Mouse (Mus musculus) C2C12 (cell line): ENCODE results near the gene Ern2.

ENCODE experiments used
- CTCF ChIP-seq: IDR thresholded peaks from one replicate; pipeline ENCODE4 v1.5.1; 2011; ENCODE audit not compliant: control insufficient read depth, insufficient read depth, insufficient read length
- FOSL1 ChIP-seq: IDR thresholded peaks from one replicate; pipeline ENCODE4 v1.8.0; 2011; ENCODE audit warnings: mild to moderate bottlenecking, low read length; ENCODE audit not compliant: poor library complexity, insufficient read depth, severe bottlenecking
- MAX ChIP-seq: IDR thresholded peaks from one replicate; pipeline ENCODE4 v1.6.1; 2011; ENCODE audit warnings: mild to moderate bottlenecking, control low read depth
- USF1 ChIP-seq: IDR thresholded peaks from one replicate; pipeline ENCODE4 v1.6.1; 2011; ENCODE audit warnings: low read depth, mild to moderate bottlenecking, control low read depth, moderate library complexity

DNA sequence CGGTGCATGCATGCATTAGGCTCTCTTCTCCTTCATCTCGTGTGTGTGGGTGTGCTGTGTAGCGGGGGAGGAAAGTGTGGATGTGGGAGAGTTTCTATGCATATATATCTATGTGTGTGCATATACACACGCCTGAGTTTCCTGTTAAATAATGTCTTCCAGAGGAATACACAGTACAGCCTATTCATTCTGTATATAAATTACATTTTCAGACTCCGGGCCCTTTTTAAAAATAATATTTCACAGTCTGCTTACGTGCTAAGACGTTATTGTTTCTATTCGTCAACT is 52.7 kb downstream of the Ern2 start:
- TF ChIP-seq CTCF (no peak), USF1 (no peak), MAX (no peak), FOSL1 (no peak)
